Mouse (Mus musculus): Measurements from ENCODE around the gene Trim54.

The Trim54 gene

GRCm38 (mm10) chr5:31116354-31116753 is at the start of gene Trim54:
Trim54 (plus strand) TSS chr5:31116712.
- no peak for DNase-seq (ENCODE audit: low spot score)

GRCm38 (mm10) chr5:31069810-31070209 is 46.7 kb upstream of the Trim54 start:
- no peak for DNase-seq (ENCODE audit: low spot score)

GRCm38 (mm10) chr5:31071059-31071458 is 45.5 kb upstream of the Trim54 start:
- no peak for DNase-seq (ENCODE audit: low spot score)

GRCm38 (mm10) chr5:31071821-31072220 is 44.7 kb upstream of the Trim54 start:
- DNase-seq (ENCODE audit: low spot score) = no peak

GRCm38 (mm10) chr5:31073176-31073575 is 43.3 kb upstream of the Trim54 start:
- DNase-seq (ENCODE audit: low spot score) = no peak

- no peak for DNase-seq (ENCODE audit: low spot score)
Measured at GRCm38 (mm10) chr5:31076346-31076745, 40.2 kb upstream of the Trim54 start.

GRCm38 (mm10) chr5:31080059-31080794 is 36.3 kb upstream of the Trim54 start:
- DNase-seq (ENCODE audit: low spot score) = no peak

GRCm38 (mm10) chr5:31080795-31081164 is 35.7 kb upstream of the Trim54 start:
- no peak for DNase-seq (ENCODE audit: low spot score)

- DNase-seq (ENCODE audit: low spot score) = peak; percentile 76
Measured at GRCm38 (mm10) chr5:31081386-31081785, 35.1 kb upstream of the Trim54 start.

- DNase-seq (ENCODE audit: low spot score) = peak; percentile 78
Measured at GRCm38 (mm10) chr5:31082355-31082754, 34.2 kb upstream of the Trim54 start.

- no peak for DNase-seq (ENCODE audit: low spot score)
Measured at GRCm38 (mm10) chr5:31082935-31083625, 33.4 kb upstream of the Trim54 start.

- DNase-seq (ENCODE audit: low spot score) = no peak
Measured at GRCm38 (mm10) chr5:31083949-31084348, 32.6 kb upstream of the Trim54 start.

- DNase-seq (ENCODE audit: low spot score) = no peak
Measured at GRCm38 (mm10) chr5:31086606-31087005, 29.9 kb upstream of the Trim54 start.

GRCm38 (mm10) chr5:31087131-31087530 is 29.4 kb upstream of the Trim54 start:
- no peak for DNase-seq (ENCODE audit: low spot score)

- no peak for DNase-seq (ENCODE audit: low spot score)
Measured at GRCm38 (mm10) chr5:31092231-31092975, 24.1 kb upstream of the Trim54 start.

- peak; percentile 46 for DNase-seq (ENCODE audit: low spot score)
Measured at GRCm38 (mm10) chr5:31093151-31094041, 23.1 kb upstream of the Trim54 start.

- DNase-seq (ENCODE audit: low spot score) = peak; percentile 48
Measured at GRCm38 (mm10) chr5:31094100-31094798, 22.3 kb upstream of the Trim54 start.

- peak; percentile 58 for DNase-seq (ENCODE audit: low spot score)
Measured at GRCm38 (mm10) chr5:31094799-31095691, 21.5 kb upstream of the Trim54 start.

- DNase-seq (ENCODE audit: low spot score) = no peak
Measured at GRCm38 (mm10) chr5:31095711-31096480, 20.6 kb upstream of the Trim54 start.

Measured in embryo, embryonic 10.5 days (tissue).